Mouse (Mus musculus) G1E (cell line): ENCODE results near the gene Kcna10. TPM values are rescaled to one million over a fixed set of nuclear protein-coding genes. Genes with fewer than 3 reads are reported as not detected.

Experiments used
- ATAC-seq: 2 replicates; pipeline ENCODE4 v1.8.0; 2016; ENCODE audit warnings: mild to moderate bottlenecking; ENCODE audit not compliant: insufficient number of reproducible peaks, poor library complexity, low FRiP score, severe bottlenecking; ENCODE audit errors: extremely low read depth
- DNase-seq: peaks from one replicate; pipeline ENCODE4 v3.0.0; 2012; ENCODE audit warnings: low spot score
- H3K27me3 ChIP-seq: 2 replicates; pipeline ENCODE4 v1.6.1; 2012; ENCODE audit warnings: mild to moderate bottlenecking, low read length, inconsistent platforms; ENCODE audit not compliant: insufficient read depth
- H3K36me3 ChIP-seq: replicated peaks from 2 replicates; pipeline ENCODE3; 2012; ENCODE audit warnings: mild to moderate bottlenecking, inconsistent platforms
- H3K4me1 ChIP-seq: 2 replicates; pipeline ENCODE4 v1.6.1; 2012; ENCODE audit warnings: low read depth, low read length, inconsistent platforms, mixed read lengths; ENCODE audit not compliant: insufficient read depth
- H3K4me3 ChIP-seq: 2 replicates; pipeline ENCODE4 v1.5.1; 2012; ENCODE audit warnings: low read depth, mild to moderate bottlenecking, inconsistent platforms, low read length, moderate library complexity, mixed read lengths
- H3K9me3 ChIP-seq: replicated peaks from 2 replicates; pipeline ENCODE4 v1.6.1; 2012; ENCODE audit warnings: inconsistent platforms
- CTCF ChIP-seq: IDR thresholded peaks from 2 replicates; pipeline ENCODE4 v1.5.1; 2012; ENCODE audit warnings: low read depth, low read length, inconsistent platforms, mixed read lengths
- GATA1 ChIP-seq: IDR thresholded peaks from 2 replicates; pipeline ENCODE4 v1.6.1; 2012; ENCODE audit warnings: borderline replicate concordance, low read length, inconsistent platforms, mixed read lengths
- GATA2 ChIP-seq: IDR thresholded peaks from 2 replicates; pipeline ENCODE4 v1.6.1; 2012; ENCODE audit warnings: low read depth, low read length, inconsistent platforms, borderline replicate concordance
- POLR2AphosphoS5 ChIP-seq: IDR thresholded peaks from 2 replicates; pipeline ENCODE4 v1.6.1; 2012; ENCODE audit warnings: low read depth, low read length, inconsistent platforms; ENCODE audit not compliant: insufficient replicate concordance
- TAL1 ChIP-seq: conservative IDR thresholded peaks from 2 replicates; pipeline ENCODE4 v1.6.1; 2012; ENCODE audit warnings: low read depth, low read length, inconsistent platforms, mixed read lengths
- polyA plus RNA-seq: library from polyadenylated mRNA; stranded (reverse); fragments of >175 nt; gene quantifications from 2 replicates; pipeline ENCODE4 v1.2.3, GENCODE M21; 2012
- total RNA-seq, 2 experiments: library from RNA; stranded (forward) in 1 of 2; stranded (reverse) in 1 of 2; fragments of 200-1000 nt in 1 of 2; fragments of >200 nt in 1 of 2; fragmentation: Nextera tagmentation in 1 of 2; gene quantifications; 2 replicates each; pipeline ENCODE4 v1.2.3; 2014 to 2017

Gene Kcna10
- total and polyA plus RNA-seq, 3 experiments = 0.05 TPM; not detected in 2

DNA sequence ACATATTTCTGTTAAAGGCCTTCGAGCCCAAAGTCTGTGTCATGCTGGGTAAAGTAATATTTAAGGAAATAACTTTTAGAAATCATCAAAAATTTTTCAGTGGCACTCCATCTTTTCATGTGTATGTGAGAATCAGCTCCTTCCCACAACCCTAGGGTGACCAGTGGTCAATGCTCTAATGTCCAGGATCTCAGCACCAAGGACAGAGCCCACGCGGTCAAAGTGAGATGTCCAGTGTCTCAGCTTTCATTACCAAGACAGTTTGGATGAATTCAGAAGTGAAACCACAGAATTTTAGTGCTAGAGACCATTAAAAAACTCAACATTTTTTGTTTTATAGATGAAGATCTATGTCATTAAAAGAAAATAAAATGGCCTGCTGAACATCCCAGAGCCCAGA lies 10.9 kb upstream of the Kcna10 start:
- TF ChIP-seq GATA1 (no peak), CTCF (no peak), TAL1 (no peak), POLR2AphosphoS5 (no peak), GATA2 (no peak)
- Histone ChIP-seq H3K4me1 (no peaks in the 10 kb centered on the region), H3K36me3 (no peaks in the 10 kb centered on the region), H3K9me3 (no peaks in the 10 kb centered on the region), H3K27me3 (no peaks in the 10 kb centered on the region), H3K4me3 (no peak overlapping the region)
- DNase-seq = no peak
- ATAC-seq = no peak

DNA sequence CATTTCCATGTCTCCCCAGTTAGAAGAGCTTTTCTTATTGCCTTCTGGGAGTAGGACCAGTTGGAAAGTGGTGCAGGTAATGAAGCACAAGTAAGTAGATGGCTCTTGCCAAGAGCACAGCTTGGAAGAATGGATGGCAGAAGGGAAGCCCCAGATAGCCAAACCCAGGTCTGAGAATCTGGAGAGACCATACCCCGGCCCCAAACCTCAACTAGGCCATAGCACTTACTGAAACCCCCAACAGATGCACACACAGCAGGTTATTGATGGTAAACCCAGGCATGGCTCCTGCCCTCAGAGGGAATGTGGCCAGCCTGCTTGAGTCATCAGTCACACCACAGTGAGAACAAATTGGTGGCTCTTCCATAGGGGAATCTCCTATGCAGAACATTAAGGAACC lies 10.3 kb upstream of the Kcna10 start:
- DNase-seq = no peak
- no peaks in the 10 kb centered on the region for H3K36me3 ChIP-seq
- H3K4me3 ChIP-seq = no peak overlapping the region
- ATAC-seq = no peak
- TF ChIP-seq GATA2 (no peak), CTCF (no peak), GATA1 (no peak), POLR2AphosphoS5 (no peak), TAL1 (no peak)
- no peaks in the 10 kb centered on the region for H3K27me3 ChIP-seq
- no peaks in the 10 kb centered on the region for H3K4me1 ChIP-seq
- H3K9me3 ChIP-seq = no peaks in the 10 kb centered on the region

DNA sequence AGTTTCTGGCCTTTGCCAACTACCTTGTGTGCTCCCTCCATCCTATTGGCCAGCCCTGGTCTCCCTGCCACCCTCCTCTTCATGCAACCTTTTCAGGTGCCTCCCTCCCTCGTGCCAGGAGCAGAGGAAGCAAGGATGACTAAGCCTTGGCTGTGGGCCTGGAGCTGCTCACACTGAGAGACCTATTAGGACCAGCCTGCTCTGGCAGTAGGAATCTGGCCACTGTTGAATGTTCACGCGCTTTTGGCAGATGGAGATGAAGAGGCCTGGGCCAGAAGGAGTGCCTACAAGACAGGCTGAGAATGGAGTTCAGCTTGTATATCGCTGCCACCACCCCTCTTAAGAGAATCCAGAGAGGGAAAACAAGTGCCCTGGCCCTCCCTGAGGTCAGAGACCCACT lies 7.4 kb upstream of the Kcna10 start:
- DNase-seq = no peak
- Histone ChIP-seq H3K4me1 (no peaks in the 10 kb centered on the region), H3K9me3 (no peaks in the 10 kb centered on the region), H3K27me3 (no peaks in the 10 kb centered on the region), H3K36me3 (no peaks in the 10 kb centered on the region), H3K4me3 (no peak overlapping the region)
- no peak for ATAC-seq
- TF ChIP-seq GATA2 (no peak), POLR2AphosphoS5 (no peak), TAL1 (no peak), CTCF (no peak), GATA1 (no peak)

DNA sequence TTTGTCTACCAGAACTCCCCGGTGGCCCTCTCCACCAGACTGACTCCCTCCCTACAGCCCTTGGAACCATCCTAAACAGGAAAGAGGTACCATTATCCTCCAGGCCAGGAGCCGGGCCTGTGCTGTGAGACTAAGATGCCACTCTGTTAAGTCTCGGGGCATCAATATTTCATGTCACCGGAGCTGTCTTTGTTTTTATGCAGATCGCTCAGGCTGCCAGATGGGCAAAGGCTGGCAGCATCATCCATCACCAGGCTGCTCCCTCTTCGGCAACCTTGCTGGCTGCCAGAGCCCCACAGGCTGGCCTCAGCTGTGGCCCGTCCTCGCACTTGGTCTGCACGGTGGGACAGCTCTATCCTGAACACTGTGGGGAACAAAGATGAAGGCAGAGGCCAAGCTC lies 6.4 kb upstream of the Kcna10 start:
- no peak for TF ChIP-seq POLR2AphosphoS5
- TF ChIP-seq GATA2 = no peak
- no peak for TF ChIP-seq TAL1
- TF ChIP-seq CTCF = no peak
- TF ChIP-seq GATA1 = no peak
- no peak for ATAC-seq
- no peak overlapping the region for H3K4me3 ChIP-seq

DNA sequence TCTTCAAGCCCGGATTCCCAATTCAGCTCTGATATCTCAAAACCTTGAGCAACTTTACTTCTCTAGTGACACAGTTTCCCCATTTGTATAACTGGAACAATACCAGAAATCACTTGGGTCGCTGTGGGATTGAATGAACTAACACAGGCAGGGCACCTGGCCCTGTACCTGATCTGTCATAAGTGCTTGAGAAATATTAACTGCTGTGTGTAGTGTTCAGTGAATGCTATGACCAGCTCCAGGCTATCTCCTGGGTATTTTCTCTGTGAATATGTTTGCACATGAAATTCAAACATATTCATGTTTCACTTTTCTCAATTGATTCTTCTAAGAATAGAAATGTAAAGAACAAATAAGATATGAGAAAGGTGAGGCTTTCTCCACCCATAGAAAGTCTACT lies 2.0 kb upstream of the Kcna10 start:
- no peaks in the 10 kb centered on the region for H3K36me3 ChIP-seq

More for the DNA sequence above, 6.4 kb upstream of the Kcna10 start:
- no peaks in the 10 kb centered on the region for H3K36me3 ChIP-seq
- no peaks in the 10 kb centered on the region for H3K9me3 ChIP-seq
- no peaks in the 10 kb centered on the region for H3K27me3 ChIP-seq
- DNase-seq = no peak
- H3K4me1 ChIP-seq = no peaks in the 10 kb centered on the region

DNA sequence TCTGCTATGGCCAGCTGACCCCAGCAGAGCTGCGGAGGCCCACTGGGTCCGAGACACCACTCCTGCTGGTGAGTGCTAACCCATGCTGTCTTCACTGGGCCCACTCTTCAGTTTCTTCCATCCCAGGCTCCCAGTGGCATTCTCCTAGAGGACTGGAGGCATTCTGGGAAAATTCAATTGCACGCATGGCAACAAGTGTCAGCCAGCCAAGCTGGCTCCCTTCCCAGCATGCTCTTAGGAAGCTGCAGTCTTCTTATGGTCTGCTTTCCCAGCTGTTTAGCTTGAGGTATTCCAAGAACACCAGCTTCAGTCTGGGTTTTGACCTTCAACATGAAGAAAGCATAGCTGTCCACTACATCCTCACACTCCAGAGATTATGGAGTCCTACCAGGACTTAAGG lies 322 bp downstream of the Kcna10 start:
- Histone ChIP-seq H3K36me3 (no peaks in the 10 kb centered on the region), H3K9me3 (no peaks in the 10 kb centered on the region), H3K4me1 (no peaks in the 10 kb centered on the region), H3K27me3 (0 out of 2 replicates have a peak, but pooled peaks cover 2% of the 10 kb centered on the region), H3K4me3 (no peak overlapping the region)
- TF ChIP-seq TAL1 = no peak
- TF ChIP-seq GATA2 = no peak
- TF ChIP-seq GATA1 = no peak
- TF ChIP-seq CTCF = no peak
- DNase-seq (no peak), ATAC-seq (no peak)

More for the DNA sequence above, 2.0 kb upstream of the Kcna10 start:
- Histone ChIP-seq H3K27me3 (0 out of 2 replicates have a peak, but pooled peaks cover 2% of the 10 kb centered on the region), H3K4me1 (no peaks in the 10 kb centered on the region), H3K4me3 (no peak overlapping the region), H3K9me3 (no peaks in the 10 kb centered on the region)
- no peak for DNase-seq
- no peak for TF ChIP-seq GATA2
- no peak for TF ChIP-seq CTCF
- TF ChIP-seq TAL1 = no peak
- TF ChIP-seq POLR2AphosphoS5 = no peak
- TF ChIP-seq GATA1 = no peak
- ATAC-seq = no peak

DNA sequence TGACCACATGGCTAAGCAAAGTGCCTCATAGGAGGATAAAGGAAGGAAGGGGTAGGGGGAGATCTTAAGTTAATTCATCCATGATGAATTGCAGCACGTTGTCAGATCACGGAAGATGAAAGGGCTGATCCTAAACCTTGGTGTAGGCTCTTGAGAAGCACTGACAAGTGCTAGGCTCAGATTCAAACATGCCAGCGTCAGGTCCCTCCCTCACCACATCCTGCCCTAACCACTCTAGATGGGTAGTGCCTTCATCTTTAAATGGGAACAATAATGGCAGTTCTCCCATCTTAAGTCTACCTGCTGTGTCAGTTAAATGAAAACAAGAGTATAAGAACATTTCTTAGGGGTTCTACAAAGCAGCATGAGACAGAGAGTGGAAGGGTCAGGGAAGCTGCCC lies 2.7 kb downstream of the Kcna10 start:
- H3K4me1 ChIP-seq = no peaks in the 10 kb centered on the region
- H3K4me3 ChIP-seq = no peak overlapping the region
- H3K36me3 ChIP-seq = no peaks in the 10 kb centered on the region
- TF ChIP-seq CTCF (no peak), GATA1 (no peak)
- ATAC-seq (no peak), DNase-seq (no peak)
- H3K27me3 ChIP-seq = 0 out of 2 replicates have a peak, but pooled peaks cover 2% of the 10 kb centered on the region
- H3K9me3 ChIP-seq = no peaks in the 10 kb centered on the region
